Mouse (Mus musculus): ENCODE results near the gene Akr1c18.

Akr1c18 gene

GRCm38 (mm10) chr13:4101691-4102090, 48.8 kb downstream of the Akr1c18 start:
- no peak for DNase-seq
